Mouse (Mus musculus) lung, postnatal 0 days (tissue): ENCODE data around the gene Efna5.

Experiments used
- CTCF ChIP-seq: IDR thresholded peaks from 2 replicates; pipeline ENCODE4 v1.5.1; 2016; ENCODE audit warnings: antibody characterized with exemption, mild to moderate bottlenecking
- EP300 ChIP-seq: IDR thresholded peaks from 2 replicates; pipeline ENCODE4 v1.6.1; 2016; ENCODE audit warnings: antibody characterized with exemption, mild to moderate bottlenecking, control low read depth

GRCm38 (mm10) chr17:62864966-62865365 is 16.2 kb downstream of the Efna5 start:
- TF ChIP-seq CTCF (no peak), EP300 (no peak)
